Mouse (Mus musculus): ENCODE results near the gene Ocel1. TPM values are rescaled to one million over a fixed set of nuclear protein-coding genes. Genes with fewer than 3 reads are reported as not detected.
"Not testable (repeated sequence)": the region's sequence is repeated elsewhere in the genome, so short reads cannot be mapped to it uniquely, and the experiment has no call there.

Gene Ocel1
- polyA plus RNA-seq (2012; rRNA removed) = 13.5 and 13.6 TPM in 2 replicates

GRCm38 (mm10) chr8:71371236-71371848 is at the start of gene Ocel1:
Gene Ocel1, plus strand, starts transcription at chr8:71371298.
- TF ChIP-seq CTCF (IDR thresholded peaks at IDR 0.05; ENCODE audit: extremely low read depth, insufficient read depth, low read length) (peak; percentile 59), POLR2A (IDR thresholded peaks at IDR 0.05; ENCODE audit: extremely low read depth, insufficient read depth, low read length) (peak; percentile 71)
- Histone ChIP-seq H3K27ac (ENCODE audit: insufficient read depth, low read length) (peak within 1 kb of the TSS; percentile 98), H3K4me1 (ENCODE audit: control insufficient read depth, insufficient read depth, low read length) (peaks cover under 1% of the 10 kb centered on the region; the same call in 1 of the 2 replicates), H3K4me3 (ENCODE audit: insufficient read depth, low read length) (peak within 1 kb of the TSS; percentile 61)

DNA sequence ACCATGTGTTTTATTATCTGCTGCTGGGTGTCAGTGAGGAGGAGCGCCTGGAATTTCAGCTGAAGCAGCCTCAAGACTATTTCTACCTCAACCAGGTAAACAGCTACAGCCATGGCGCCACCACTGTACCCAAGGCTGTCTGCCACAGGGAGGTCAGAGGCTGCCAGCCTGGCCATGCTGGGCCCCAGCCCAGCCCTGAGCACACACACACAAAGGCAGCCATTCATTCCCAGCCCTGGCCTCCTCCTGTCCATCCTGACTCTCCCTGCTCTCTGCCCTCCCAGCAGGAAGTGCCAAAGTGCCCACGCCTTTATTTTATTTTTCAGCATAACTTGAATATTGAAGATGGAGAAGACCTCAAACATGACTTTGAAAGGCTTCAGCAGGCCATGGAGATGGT is 48.2 kb upstream of the Ocel1 start:
- Histone ChIP-seq H3K4me1 (ENCODE audit: control insufficient read depth, insufficient read depth, low read length) (no peaks in the 10 kb centered on the region), H3K27ac (ENCODE audit: insufficient read depth, low read length) (no peak overlapping the region), H3K4me3 (ENCODE audit: insufficient read depth, low read length) (no peak overlapping the region)
- TF ChIP-seq CTCF (IDR thresholded peaks at IDR 0.05; ENCODE audit: extremely low read depth, insufficient read depth, low read length) = no peak
- no peak for TF ChIP-seq POLR2A (IDR thresholded peaks at IDR 0.05; ENCODE audit: extremely low read depth, insufficient read depth, low read length)

DNA sequence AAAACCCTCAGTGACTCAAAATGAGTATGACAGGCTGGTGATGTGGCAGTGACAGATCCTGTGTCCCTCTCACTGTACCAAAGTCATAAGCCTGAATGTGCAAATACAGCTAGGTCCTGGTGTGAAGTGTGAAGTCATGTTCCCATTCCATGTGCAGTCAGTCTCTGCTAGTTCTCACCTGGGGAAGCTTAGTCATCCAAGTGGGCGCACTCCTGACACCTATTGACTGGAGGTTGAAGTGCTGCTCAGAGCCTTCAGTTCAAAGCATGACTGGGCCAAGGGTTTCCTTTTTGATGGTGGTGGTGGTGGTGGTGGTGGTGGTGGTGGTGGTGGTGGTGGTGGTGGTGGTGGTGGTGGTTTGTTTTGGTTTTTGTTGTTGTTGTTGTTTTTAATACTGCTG is 46.2 kb upstream of the Ocel1 start:
- Histone ChIP-seq H3K27ac (ENCODE audit: insufficient read depth, low read length) (no peak overlapping the region), H3K4me3 (ENCODE audit: insufficient read depth, low read length) (no peak overlapping the region), H3K4me1 (ENCODE audit: control insufficient read depth, insufficient read depth, low read length) (no peaks in the 10 kb centered on the region)
- TF ChIP-seq CTCF (IDR thresholded peaks at IDR 0.05; ENCODE audit: extremely low read depth, insufficient read depth, low read length) (peak; percentile 33), POLR2A (IDR thresholded peaks at IDR 0.05; ENCODE audit: extremely low read depth, insufficient read depth, low read length) (no peak)

DNA sequence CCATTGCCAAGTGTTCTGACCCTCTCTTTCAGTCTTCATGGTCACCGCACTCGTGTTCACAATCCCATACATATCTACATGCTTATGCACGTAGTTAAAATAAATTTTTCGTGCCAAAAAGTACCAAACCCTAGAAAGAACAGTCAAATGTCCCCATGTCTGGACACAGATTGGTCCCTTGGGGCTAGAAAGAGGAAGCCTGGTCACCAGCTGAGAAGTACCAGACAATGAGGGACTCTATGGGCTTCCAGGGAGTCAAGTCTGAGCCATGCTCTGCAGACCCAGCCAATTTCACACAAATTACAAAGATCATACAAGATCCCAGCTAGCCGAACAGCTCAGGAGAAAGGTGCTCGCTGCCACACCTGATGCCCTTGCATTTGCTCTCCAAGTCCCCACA is 33.3 kb upstream of the Ocel1 start:
- not testable (repeated sequence) for H3K4me1 ChIP-seq (ENCODE audit: control insufficient read depth, insufficient read depth, low read length); H3K4me3 ChIP-seq (ENCODE audit: insufficient read depth, low read length); H3K27ac ChIP-seq (ENCODE audit: insufficient read depth, low read length)

GRCm38 (mm10) chr8:71340625-71341024 is 30.5 kb upstream of the Ocel1 start:
- no peak overlapping the region for H3K27ac ChIP-seq (ENCODE audit: insufficient read depth, low read length)
- TF ChIP-seq CTCF (IDR thresholded peaks at IDR 0.05; ENCODE audit: extremely low read depth, insufficient read depth, low read length) (peak; percentile 34; the same call in 1 of the 2 replicates), POLR2A (IDR thresholded peaks at IDR 0.05; ENCODE audit: extremely low read depth, insufficient read depth, low read length) (no peak)
- no peak overlapping the region for H3K4me3 ChIP-seq (ENCODE audit: insufficient read depth, low read length)
- no peaks in the 10 kb centered on the region for H3K4me1 ChIP-seq (ENCODE audit: control insufficient read depth, insufficient read depth, low read length)

DNA sequence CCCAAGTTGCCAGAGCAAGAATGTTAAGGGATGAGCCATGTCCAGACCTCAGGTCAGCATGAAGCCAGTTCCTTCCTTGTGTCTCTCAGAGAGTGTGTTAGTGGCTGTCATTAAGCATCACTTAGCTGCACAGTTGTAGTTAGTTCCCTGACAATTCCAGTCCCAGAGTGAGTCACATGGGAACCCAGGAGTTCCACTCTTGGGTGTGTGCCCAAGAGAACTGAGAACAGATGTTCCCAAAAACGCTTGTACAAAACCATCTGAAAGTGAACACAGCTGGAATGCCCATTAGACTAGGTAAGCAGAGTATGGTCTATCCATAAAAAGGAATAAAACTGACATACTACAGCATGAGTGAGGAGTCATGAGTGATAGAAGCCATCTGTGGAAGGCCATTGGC is 24.5 kb upstream of the Ocel1 start:
- Histone ChIP-seq H3K27ac (ENCODE audit: insufficient read depth, low read length) (no peak overlapping the region), H3K4me3 (ENCODE audit: insufficient read depth, low read length) (no peak overlapping the region), H3K4me1 (ENCODE audit: control insufficient read depth, insufficient read depth, low read length) (no peaks in the 10 kb centered on the region)
- TF ChIP-seq CTCF (IDR thresholded peaks at IDR 0.05; ENCODE audit: extremely low read depth, insufficient read depth, low read length) = no peak

GRCm38 (mm10) chr8:71351117-71351516 is 20.0 kb upstream of the Ocel1 start:
- Histone ChIP-seq H3K4me1 (ENCODE audit: control insufficient read depth, insufficient read depth, low read length) (no peaks in the 10 kb centered on the region), H3K27ac (ENCODE audit: insufficient read depth, low read length) (no peak overlapping the region), H3K4me3 (ENCODE audit: insufficient read depth, low read length) (no peak overlapping the region)
- no peak for TF ChIP-seq POLR2A (IDR thresholded peaks at IDR 0.05; ENCODE audit: extremely low read depth, insufficient read depth, low read length)
- no peak for TF ChIP-seq CTCF (IDR thresholded peaks at IDR 0.05; ENCODE audit: extremely low read depth, insufficient read depth, low read length)

GRCm38 (mm10) chr8:71351520-71351919 is 19.6 kb upstream of the Ocel1 start:
- Histone ChIP-seq H3K4me1 (ENCODE audit: control insufficient read depth, insufficient read depth, low read length) (no peaks in the 10 kb centered on the region), H3K27ac (ENCODE audit: insufficient read depth, low read length) (no peak overlapping the region), H3K4me3 (ENCODE audit: insufficient read depth, low read length) (no peak overlapping the region)
- TF ChIP-seq POLR2A (IDR thresholded peaks at IDR 0.05; ENCODE audit: extremely low read depth, insufficient read depth, low read length) = no peak
- no peak for TF ChIP-seq CTCF (IDR thresholded peaks at IDR 0.05; ENCODE audit: extremely low read depth, insufficient read depth, low read length)

GRCm38 (mm10) chr8:71358026-71358425 is 13.1 kb upstream of the Ocel1 start:
- no peaks in the 10 kb centered on the region for H3K4me1 ChIP-seq (ENCODE audit: control insufficient read depth, insufficient read depth, low read length)
- H3K4me3 ChIP-seq (ENCODE audit: insufficient read depth, low read length) = no peak overlapping the region
- H3K27ac ChIP-seq (ENCODE audit: insufficient read depth, low read length) = no peak overlapping the region
- no peak for TF ChIP-seq POLR2A (IDR thresholded peaks at IDR 0.05; ENCODE audit: extremely low read depth, insufficient read depth, low read length)
- no peak for TF ChIP-seq CTCF (IDR thresholded peaks at IDR 0.05; ENCODE audit: extremely low read depth, insufficient read depth, low read length)

DNA sequence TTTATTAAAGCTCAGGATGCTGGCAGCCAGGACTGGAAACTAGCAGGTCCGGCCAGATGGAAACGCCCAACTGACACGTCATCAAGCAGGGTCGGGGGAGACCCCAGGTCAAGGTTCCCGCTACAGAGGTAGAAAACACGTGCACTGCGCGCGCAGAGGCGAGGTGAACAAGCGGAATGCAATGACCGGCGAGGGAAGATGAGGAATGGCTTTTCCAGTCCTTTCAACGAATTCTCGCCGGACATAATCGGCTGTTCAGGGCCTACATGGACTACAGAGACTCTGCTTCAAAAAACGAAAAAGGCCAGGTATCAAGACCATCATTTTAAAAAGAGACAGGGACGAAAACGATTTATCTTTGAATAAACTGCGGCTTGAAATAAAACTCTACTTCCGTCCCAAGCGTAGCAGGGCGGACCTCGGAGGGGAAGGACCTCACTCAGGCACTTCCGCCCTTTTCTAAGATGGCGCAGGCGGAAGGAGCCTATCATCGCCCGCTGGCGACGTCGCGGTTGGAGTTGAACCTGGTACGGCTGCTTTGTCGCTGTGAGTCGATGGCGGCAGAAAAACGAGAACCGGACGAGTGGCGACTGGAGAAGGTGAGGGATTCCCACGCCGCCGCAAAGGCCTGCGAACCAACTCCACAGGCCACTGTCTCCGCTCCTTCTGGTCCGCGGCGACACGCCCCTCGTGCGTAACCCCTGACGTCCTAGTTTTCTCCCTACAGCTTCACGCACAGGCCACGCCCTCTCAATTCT is 4.1 kb upstream of the Ocel1 start, which contains the start of gene Use1:
Gene Use1 (plus strand): TSS at position 78 of the 758 bp plus-strand sequence.
- peak within 1 kb of the TSS; percentile 53 for H3K4me3 ChIP-seq (ENCODE audit: insufficient read depth, low read length)
- H3K4me1 ChIP-seq (ENCODE audit: control insufficient read depth, insufficient read depth, low read length) = no peaks in the 10 kb centered on the region; the same call in 1 of the 2 replicates
- TF ChIP-seq CTCF (IDR thresholded peaks at IDR 0.05; ENCODE audit: extremely low read depth, insufficient read depth, low read length) = no peak
- peak; percentile 72 for TF ChIP-seq POLR2A (IDR thresholded peaks at IDR 0.05; ENCODE audit: extremely low read depth, insufficient read depth, low read length)
- H3K27ac ChIP-seq (ENCODE audit: insufficient read depth, low read length) = peak within 1 kb of the TSS; percentile 89

Measured in cortical plate, adult 2 months (tissue).